Mouse (Mus musculus): ENCODE data around the gene Taf5l.

DNA sequence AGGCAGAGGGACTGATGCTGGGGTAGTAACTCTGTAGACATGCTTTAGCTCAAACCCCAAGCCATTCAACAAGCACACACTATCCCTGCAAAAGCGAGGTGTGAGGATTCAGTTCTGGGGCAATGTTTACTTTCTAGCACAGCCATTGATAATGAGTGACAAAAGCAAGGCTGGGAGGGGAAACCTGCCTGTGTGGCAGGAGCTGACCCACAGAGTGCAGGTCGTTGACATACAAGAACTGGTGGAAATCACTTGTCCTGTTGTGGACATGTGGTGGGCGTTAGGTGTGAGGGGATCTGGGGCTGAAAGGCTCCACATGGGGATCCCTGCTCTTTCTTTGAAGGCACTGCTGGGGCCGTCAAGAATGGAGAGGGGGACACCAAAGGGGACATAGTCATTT is 31.4 kb upstream of the Taf5l start:
- no peak for TF ChIP-seq CTCF (IDR thresholded peaks at IDR 0.05; ENCODE audit: borderline replicate concordance, insufficient read depth, low read depth, low read length)
- TF ChIP-seq POLR2A (IDR thresholded peaks at IDR 0.05; ENCODE audit: borderline replicate concordance, insufficient read depth, low read length), result no peak
